Mouse (Mus musculus): Measurements from ENCODE around the gene Sec24a.

DNA sequence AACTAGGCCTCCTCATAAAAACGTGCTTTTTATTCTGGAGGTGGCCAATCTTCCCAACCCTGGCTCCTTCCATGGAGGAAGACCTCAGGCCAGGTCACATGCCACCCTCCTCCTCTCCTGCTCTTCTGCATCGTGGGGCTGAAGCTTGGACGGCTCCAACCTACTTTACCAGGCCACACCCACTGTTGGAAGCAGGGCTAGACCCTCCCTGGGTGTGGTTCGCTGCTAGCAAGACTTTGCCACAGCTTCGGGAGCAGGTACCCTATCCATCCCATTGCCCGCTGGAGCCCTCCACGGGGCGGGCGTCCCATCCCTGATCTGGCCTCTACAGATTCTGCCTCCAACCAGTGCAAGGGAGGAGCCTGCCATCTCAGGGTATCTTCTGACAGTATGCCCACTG, 120.2 kb downstream of the Sec24a start:
- TF ChIP-seq CTCF (IDR thresholded peaks at IDR 0.05; ENCODE audit: low read depth) (no peak), EP300 (optimal IDR thresholded peaks at IDR 0.05) (no peak)

Data from stomach, postnatal 0 days (tissue).